Mouse (Mus musculus) embryonic facial prominence, embryonic 13.5 days (tissue): ENCODE results near the gene Nlrp6. TPM values are rescaled to one million over a fixed set of nuclear protein-coding genes. Genes with fewer than 3 reads are reported as not detected.
"Not testable (repeated sequence)": the region's sequence is repeated elsewhere in the genome, so short reads cannot be mapped to it uniquely, and the experiment has no call there.

Source experiments
- ATAC-seq: fragments of 200-750 bp; cut with Nextera tagmentation; 2 replicates; pipeline ENCODE4 v1.8.0; 2017; ENCODE audit warnings: low read depth; ENCODE audit not compliant: insufficient number of reproducible peaks, insufficient read depth, low FRiP score, low TSS enrichment
- H3K27ac ChIP-seq: fragments of 300-500 bp; sonication (generic); 2 replicates; pipeline ENCODE4 v1.5.1; 2015; ENCODE audit warnings: moderate library complexity, mild to moderate bottlenecking, inconsistent platforms
- H3K27me3 ChIP-seq: fragments of 300-500 bp; sonication (generic); 2 replicates; pipeline ENCODE4 v1.6.1; 2015; ENCODE audit warnings: mild to moderate bottlenecking, inconsistent platforms
- H3K36me3 ChIP-seq: fragments of 300-500 bp; sonication (generic); 2 replicates; pipeline ENCODE4 v1.6.1; 2015; ENCODE audit warnings: mild to moderate bottlenecking, inconsistent platforms
- H3K4me1 ChIP-seq: fragments of 300-500 bp; sonication (generic); 2 replicates; pipeline ENCODE4 v1.6.1; 2015; ENCODE audit warnings: inconsistent platforms
- H3K4me2 ChIP-seq: fragments of 300-500 bp; sonication (generic); 2 replicates; pipeline ENCODE4 v1.6.1; 2015; ENCODE audit warnings: moderate library complexity, mild to moderate bottlenecking, inconsistent platforms
- H3K4me3 ChIP-seq: fragments of 300-500 bp; sonication (generic); 2 replicates; pipeline ENCODE4 v1.5.1; 2015; ENCODE audit warnings: mild to moderate bottlenecking, inconsistent platforms
- H3K9ac ChIP-seq: fragments of 300-500 bp; sonication (generic); 2 replicates; pipeline ENCODE4 v1.6.1; 2015; ENCODE audit warnings: mild to moderate bottlenecking, inconsistent platforms
- H3K9me3 ChIP-seq: fragments of 300-500 bp; sonication (generic); 2 replicates; pipeline ENCODE4 v1.6.1; 2016; ENCODE audit warnings: inconsistent platforms
- WGBS: fragments of 180-500 bp; shearing (Covaris S2); methylation state at CpG from one replicate; pipeline ENCODE4 v1.1.7; 2015; ENCODE audit warnings: mixed read lengths; 5-methylcytosine and 5-hydroxymethylcytosine counted together
- polyA plus RNA-seq: library from polyadenylated mRNA; unstranded; fragments of >200 nt; fragmentation: Nextera tagmentation; extraction: Ambion mirVana; gene quantifications from 2 replicates; pipeline ENCODE4 v1.2.1, GENCODE M21; 2015

Gene Nlrp6
- polyA plus RNA-seq: 0.20 and 0.30 TPM in 2 replicates

DNA sequence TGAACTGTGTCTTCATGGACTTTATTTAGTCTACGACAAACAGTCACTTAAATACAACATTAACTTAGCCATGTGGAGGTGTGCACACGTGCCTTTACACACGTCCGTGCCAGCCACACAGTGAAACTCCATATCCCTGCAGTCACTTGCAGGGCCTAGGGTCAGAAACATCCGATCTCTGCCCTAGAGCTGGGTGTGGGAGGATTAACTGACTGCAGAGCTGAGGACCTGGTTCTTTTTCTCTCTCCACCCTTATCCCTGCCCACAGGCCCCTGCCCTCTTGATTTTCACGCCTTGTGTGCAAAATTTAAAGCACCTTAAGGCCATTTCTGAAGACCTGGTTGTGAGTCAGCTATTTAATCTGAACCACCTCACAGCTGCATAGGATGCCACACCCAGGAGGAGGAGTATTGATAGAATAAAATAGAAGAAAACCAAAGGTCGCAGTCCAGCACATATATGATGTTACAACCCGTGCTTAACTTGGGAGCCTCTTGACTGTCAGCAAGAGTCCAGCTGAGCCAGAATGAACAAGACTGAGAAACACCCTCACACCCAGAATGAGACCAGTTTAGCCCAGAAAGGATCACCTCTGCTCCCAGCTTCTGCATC is at the start of gene Nlrp6:
Gene Nlrp6, plus strand, starts transcription at position 485 of the 612 bp plus-strand sequence.
- Histone ChIP-seq H3K27me3 (peaks cover 83% of the 10 kb centered on the region), H3K9ac (no peak within 1 kb of the TSS), H3K27ac (no peak within 1 kb of the TSS), H3K4me1 (peaks cover 18% of the 10 kb centered on the region), H3K36me3 (no peaks in the 10 kb centered on the region), H3K9me3 (no peaks in the 10 kb centered on the region), H3K4me3 (no peak within 1 kb of the TSS), H3K4me2 (no peak within 1 kb of the TSS)
- ATAC-seq: no peak
- 69% methylated on average over 8 of the region's 8 CpGs for WGBS

DNA sequence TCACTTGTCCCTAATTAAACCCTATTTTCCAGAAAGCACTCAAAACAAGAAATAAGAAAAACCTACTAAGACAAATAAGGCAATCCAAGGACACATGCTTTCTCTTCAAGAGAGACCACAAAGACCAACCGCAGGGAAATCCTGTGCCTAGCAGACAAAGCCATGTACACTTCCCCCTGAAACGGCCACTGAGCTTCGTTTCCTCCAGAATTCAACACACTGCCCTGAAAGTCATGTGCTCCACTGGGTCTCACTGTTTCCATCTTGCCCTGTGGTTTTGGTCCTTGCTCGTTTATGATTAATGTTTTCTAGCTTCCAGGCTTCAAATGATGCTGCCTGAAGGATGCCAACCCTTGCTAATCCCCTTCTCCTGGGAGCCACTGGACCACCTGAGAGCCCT is 46.5 kb upstream of the Nlrp6 start:
- no peak overlapping the region for H3K4me2 ChIP-seq
- H3K9me3 ChIP-seq: no peaks in the 10 kb centered on the region
- H3K9ac ChIP-seq: no peak overlapping the region
- peaks cover 45% of the 10 kb centered on the region for H3K36me3 ChIP-seq
- 89% methylated on average over 4 of the region's 4 CpGs for WGBS
- no peak overlapping the region for H3K27ac ChIP-seq
- no peak overlapping the region for H3K4me3 ChIP-seq
- no peaks in the 10 kb centered on the region for H3K27me3 ChIP-seq
- ATAC-seq: no peak
- no peaks in the 10 kb centered on the region for H3K4me1 ChIP-seq

DNA sequence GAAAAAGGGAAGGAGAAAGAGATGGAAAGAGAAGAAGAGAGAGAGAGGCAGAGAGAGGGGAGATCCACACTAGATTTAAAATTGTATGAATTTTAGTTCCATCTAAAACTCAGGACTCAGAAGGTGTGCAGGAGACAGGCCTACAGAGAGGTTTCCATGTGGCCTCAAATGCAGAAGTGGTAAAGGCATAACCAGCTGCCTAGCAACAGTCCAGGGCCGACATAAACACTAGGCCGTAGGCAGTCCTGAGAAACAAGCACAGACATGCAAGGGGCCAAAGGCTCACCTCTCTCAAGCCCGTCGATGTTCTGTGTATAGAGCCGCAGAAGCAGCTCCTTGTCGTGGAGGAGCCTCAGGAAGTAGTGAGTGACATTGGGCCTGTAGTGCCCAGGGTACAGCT is 43.3 kb upstream of the Nlrp6 start:
- no peak for ATAC-seq

GRCm38 (mm10) chr7:140879355-140879754 is 41.3 kb upstream of the Nlrp6 start:
- ATAC-seq: no peak
- peaks cover 17% of the 10 kb centered on the region for H3K4me1 ChIP-seq
- H3K27ac ChIP-seq: no peak overlapping the region
- 89% methylated on average over 7 of the region's 7 CpGs for WGBS
- no peak overlapping the region for H3K4me2 ChIP-seq
- H3K27me3 ChIP-seq: no peaks in the 10 kb centered on the region
- H3K9me3 ChIP-seq: no peaks in the 10 kb centered on the region
- no peak overlapping the region for H3K4me3 ChIP-seq
- H3K9ac ChIP-seq: no peak overlapping the region
- peaks cover 39% of the 10 kb centered on the region for H3K36me3 ChIP-seq

More for the DNA sequence above, 43.3 kb upstream of the Nlrp6 start:
- Histone ChIP-seq H3K4me3 (no peak overlapping the region), H3K27me3 (no peaks in the 10 kb centered on the region), H3K36me3 (peaks cover 43% of the 10 kb centered on the region), H3K4me2 (no peak overlapping the region), H3K4me1 (peaks cover 9% of the 10 kb centered on the region; the same call in 1 of the 2 replicates), H3K9me3 (no peaks in the 10 kb centered on the region), H3K9ac (no peak overlapping the region), H3K27ac (no peak overlapping the region)
- WGBS: 83% methylated on average over 6 of the region's 6 CpGs

DNA sequence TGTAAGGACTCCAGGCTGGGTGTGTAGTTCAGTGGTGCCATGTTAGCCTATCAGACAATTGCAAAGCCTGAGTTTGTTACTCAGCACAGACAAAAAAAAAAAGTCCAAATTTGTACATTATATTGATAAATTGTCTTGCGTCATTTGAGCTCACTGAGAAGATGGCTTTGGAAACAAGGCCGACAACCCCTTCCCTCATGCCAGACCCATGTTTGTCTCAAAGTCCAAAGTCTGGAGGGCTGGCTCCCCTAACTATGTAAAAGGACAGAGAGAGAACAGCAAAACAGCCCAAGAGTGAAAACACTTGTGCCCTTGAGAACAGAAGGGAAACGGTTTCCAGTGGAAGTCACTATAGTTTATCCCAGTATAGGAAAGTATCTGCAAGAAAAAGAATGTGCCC is 40.3 kb upstream of the Nlrp6 start:
- H3K9me3 ChIP-seq: no peaks in the 10 kb centered on the region
- H3K27ac ChIP-seq: no peak overlapping the region
- WGBS: 82% methylated on average over 3 of the region's 3 CpGs
- H3K36me3 ChIP-seq: peaks cover 33% of the 10 kb centered on the region
- ATAC-seq: no peak
- H3K27me3 ChIP-seq: no peaks in the 10 kb centered on the region
- H3K4me3 ChIP-seq: no peak overlapping the region
- peaks cover 17% of the 10 kb centered on the region for H3K4me1 ChIP-seq
- no peak overlapping the region for H3K9ac ChIP-seq
- peak overlapping the region; percentile 66; the same call in 1 of the 2 replicates for H3K4me2 ChIP-seq

DNA sequence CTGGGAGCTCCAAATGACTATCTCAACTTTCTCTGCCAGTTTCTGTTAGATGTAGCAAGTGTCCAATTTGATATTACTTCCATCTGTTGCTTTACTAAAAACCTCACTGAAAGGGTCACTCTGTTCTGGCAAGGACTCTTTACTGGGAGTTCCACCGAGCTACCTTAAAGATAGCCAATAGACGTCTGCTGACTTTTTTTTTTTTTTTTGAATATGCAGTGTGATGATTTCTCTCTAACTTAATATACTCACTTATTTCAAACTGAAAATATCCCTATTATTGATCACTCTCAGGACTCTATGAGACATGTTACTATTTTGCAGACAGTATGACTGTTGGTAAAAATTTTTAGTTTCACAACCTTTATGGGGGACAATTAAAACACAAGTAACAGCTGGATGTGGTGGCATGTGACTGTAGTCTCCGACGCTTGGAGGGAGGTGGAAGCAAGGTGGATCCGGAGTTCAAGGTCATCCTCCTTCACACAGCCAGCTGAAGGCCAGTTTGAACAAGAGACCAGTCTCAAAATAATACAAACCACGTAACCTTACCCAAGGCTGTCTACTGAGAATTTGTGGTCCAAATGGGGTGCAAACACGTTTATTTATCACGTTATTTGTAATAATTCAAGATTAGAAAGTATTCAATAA is 39.7 kb upstream of the Nlrp6 start:
- peak overlapping the region; percentile 96 for H3K4me3 ChIP-seq
- H3K36me3 ChIP-seq: peaks cover 33% of the 10 kb centered on the region
- peak overlapping the region; percentile 89 for H3K9ac ChIP-seq
- peak overlapping the region; percentile 86; the same call in 1 of the 2 replicates for H3K27ac ChIP-seq
- no peaks in the 10 kb centered on the region for H3K27me3 ChIP-seq
- H3K4me1 ChIP-seq: peaks cover 17% of the 10 kb centered on the region
- no peaks in the 10 kb centered on the region for H3K9me3 ChIP-seq
- ATAC-seq: no peak
- H3K4me2 ChIP-seq: peak overlapping the region; percentile 66
- 21% methylated on average over 8 of the region's 8 CpGs for WGBS

- ATAC-seq: peak; percentile 91
- WGBS: under 1% methylated on average over 57 of the region's 59 CpGs
Observed at GRCm38 (mm10) chr7:140881696-140882468, 38.8 kb upstream of the Nlrp6 start, which contains the start of the genes Psmd13 and Sirt3. TSS of gene Psmd13 (plus strand) at chr7:140881968. TSS of gene Sirt3 (minus strand) at chr7:140882309.

DNA sequence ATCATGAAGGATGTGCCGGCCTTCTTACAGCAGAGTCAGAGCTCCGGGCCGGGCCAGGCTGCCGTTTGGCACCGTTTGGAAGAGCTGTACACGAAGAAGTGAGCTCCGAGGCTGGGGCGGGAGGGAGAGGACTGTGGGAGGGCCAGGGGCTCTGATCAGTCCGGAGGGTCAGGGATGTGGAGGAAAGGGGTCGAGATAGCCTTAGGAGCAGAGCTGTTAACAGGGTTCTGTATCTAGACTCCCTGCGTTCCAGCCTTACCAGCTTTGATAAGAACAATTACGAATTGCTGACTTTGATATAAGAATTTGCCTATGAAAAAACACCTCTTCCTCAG is 38.3 kb upstream of the Nlrp6 start:
- peak overlapping the region; percentile 96 for H3K4me3 ChIP-seq
- peak; percentile 35; the same call in 1 of the 2 replicates for ATAC-seq
- H3K27me3 ChIP-seq: no peaks in the 10 kb centered on the region
- WGBS: under 1% methylated on average over 12 of the region's 12 CpGs
- H3K36me3 ChIP-seq: peaks cover 34% of the 10 kb centered on the region
- peak overlapping the region; percentile 66 for H3K4me2 ChIP-seq
- no peaks in the 10 kb centered on the region for H3K9me3 ChIP-seq
- peak overlapping the region; percentile 89 for H3K9ac ChIP-seq
- peak overlapping the region; percentile 86; the same call in 1 of the 2 replicates for H3K27ac ChIP-seq
- H3K4me1 ChIP-seq: peaks cover 17% of the 10 kb centered on the region

More at GRCm38 (mm10) chr7:140881696-140882468, 38.8 kb upstream of the Nlrp6 start, which contains the start of the genes Psmd13 and Sirt3:
- Histone ChIP-seq H3K36me3 (peaks cover 33% of the 10 kb centered on the region), H3K4me2 (peak within 1 kb of the TSS; percentile 66), H3K9me3 (no peaks in the 10 kb centered on the region), H3K9ac (peak within 1 kb of the TSS; percentile 89), H3K4me3 (peak within 1 kb of the TSS; percentile 96), H3K4me1 (peaks cover 17% of the 10 kb centered on the region), H3K27ac (peak within 1 kb of the TSS; percentile 86), H3K27me3 (no peaks in the 10 kb centered on the region)

DNA sequence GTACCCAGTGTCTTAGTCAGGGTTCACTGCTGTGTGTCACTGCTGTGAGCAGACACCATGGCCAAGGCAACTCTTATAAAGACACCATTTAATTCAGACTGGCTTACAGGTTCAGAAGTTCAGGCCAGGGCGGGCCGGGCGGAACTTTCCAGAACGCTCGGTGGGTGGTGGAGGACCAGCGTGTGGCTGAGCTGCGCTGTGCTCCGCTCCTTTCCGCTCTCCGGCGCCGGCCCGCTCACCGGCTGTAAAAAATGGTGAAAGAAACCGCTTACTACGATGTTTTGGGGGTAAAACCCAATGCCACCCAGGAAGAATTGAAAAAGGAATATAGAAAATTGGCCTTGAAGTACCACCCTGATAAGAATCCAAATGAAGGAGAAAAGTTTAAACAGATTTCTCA is 30.1 kb upstream of the Nlrp6 start:
- not testable (repeated sequence) for H3K4me3 ChIP-seq, H3K27me3 ChIP-seq, H3K9me3 ChIP-seq, H3K4me2 ChIP-seq, H3K27ac ChIP-seq, ATAC-seq, H3K9ac ChIP-seq, H3K4me1 ChIP-seq
- 98% methylated on average over 16 of the region's 16 CpGs for WGBS
- H3K36me3 ChIP-seq: peaks cover 78% of the 10 kb centered on the region

GRCm38 (mm10) chr7:140894031-140894430 is 26.7 kb upstream of the Nlrp6 start:
- Histone ChIP-seq H3K36me3 (peaks cover 76% of the 10 kb centered on the region), H3K9me3 (no peaks in the 10 kb centered on the region), H3K4me1 (no peaks in the 10 kb centered on the region), H3K4me3 (no peak overlapping the region), H3K27me3 (no peaks in the 10 kb centered on the region), H3K9ac (no peak overlapping the region), H3K27ac (no peak overlapping the region; the same call in 1 of the 2 replicates), H3K4me2 (no peak overlapping the region)
- ATAC-seq: no peak
- WGBS: 89% methylated on average over 7 of the region's 7 CpGs

GRCm38 (mm10) chr7:140894611-140895010 is 26.1 kb upstream of the Nlrp6 start:
- H3K9me3 ChIP-seq: no peaks in the 10 kb centered on the region
- H3K4me3 ChIP-seq: no peak overlapping the region
- WGBS: 92% methylated on average over 3 of the region's 3 CpGs
- no peak overlapping the region for H3K27ac ChIP-seq
- peaks cover 74% of the 10 kb centered on the region for H3K36me3 ChIP-seq
- H3K9ac ChIP-seq: no peak overlapping the region
- H3K4me1 ChIP-seq: no peaks in the 10 kb centered on the region
- no peak for ATAC-seq
- no peak overlapping the region for H3K4me2 ChIP-seq
- H3K27me3 ChIP-seq: no peaks in the 10 kb centered on the region
